Mouse (Mus musculus): ENCODE results near the gene Cox14. TPM values are rescaled to one million over a fixed set of nuclear protein-coding genes. Genes with fewer than 3 reads are reported as not detected.
"Not testable (repeated sequence)": the region's sequence is repeated elsewhere in the genome, so short reads cannot be mapped to it uniquely, and the experiment has no call there.

Cox14 gene
- polyA plus RNA-seq, 1 experiment from 2014 or later, result 132 TPM

DNA sequence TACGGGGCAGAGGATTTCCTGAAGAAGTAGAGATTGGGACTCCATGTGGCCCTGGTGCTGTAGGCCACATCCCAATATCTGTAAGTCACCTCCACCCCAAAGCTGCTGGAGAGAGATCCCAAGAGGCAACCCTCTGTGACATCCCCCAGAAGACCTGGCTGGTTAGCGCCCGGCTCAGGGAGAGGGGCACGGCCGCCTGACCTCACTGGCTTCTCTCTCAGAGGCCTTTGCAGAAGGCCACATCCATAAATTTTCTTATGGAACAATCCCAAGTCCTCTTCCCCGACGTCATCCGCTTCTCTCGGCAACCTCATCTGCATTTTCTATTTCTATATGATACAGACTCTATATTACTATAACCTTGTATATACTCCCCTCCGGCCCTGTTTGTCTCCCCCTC lies 25.7 kb upstream of the Cox14 start:
- Histone ChIP-seq H3K4me1 (peaks cover 23% of the 10 kb centered on the region), H3K4me2 (no peak overlapping the region), H3K9me3 (no peaks in the 10 kb centered on the region), H3K4me3 (no peak overlapping the region), H3K9ac (no peak overlapping the region), H3K27ac (no peak overlapping the region), H3K36me3 (peaks cover 7% of the 10 kb centered on the region; the same call in 1 of the 2 replicates), H3K27me3 (peaks cover 6% of the 10 kb centered on the region)
- WGBS, result 80% methylated on average over 10 of the region's 10 CpGs
- ATAC-seq (ENCODE audit: borderline replicate concordance, extremely low read depth, low FRiP score, low TSS enrichment), result no peak

GRCm38 (mm10) chr15:99700219-99701106 lies 25.0 kb upstream of the Cox14 start:
- 85% methylated on average over 18 of the region's 18 CpGs for WGBS
- ATAC-seq (ENCODE audit: borderline replicate concordance, extremely low read depth, low FRiP score, low TSS enrichment), result no peak
- Histone ChIP-seq H3K4me2 (no peak overlapping the region), H3K36me3 (peaks cover 11% of the 10 kb centered on the region), H3K27ac (no peak overlapping the region), H3K4me3 (no peak overlapping the region), H3K9ac (no peak overlapping the region), H3K4me1 (peaks cover 23% of the 10 kb centered on the region), H3K27me3 (peaks cover 6% of the 10 kb centered on the region), H3K9me3 (no peaks in the 10 kb centered on the region)

DNA sequence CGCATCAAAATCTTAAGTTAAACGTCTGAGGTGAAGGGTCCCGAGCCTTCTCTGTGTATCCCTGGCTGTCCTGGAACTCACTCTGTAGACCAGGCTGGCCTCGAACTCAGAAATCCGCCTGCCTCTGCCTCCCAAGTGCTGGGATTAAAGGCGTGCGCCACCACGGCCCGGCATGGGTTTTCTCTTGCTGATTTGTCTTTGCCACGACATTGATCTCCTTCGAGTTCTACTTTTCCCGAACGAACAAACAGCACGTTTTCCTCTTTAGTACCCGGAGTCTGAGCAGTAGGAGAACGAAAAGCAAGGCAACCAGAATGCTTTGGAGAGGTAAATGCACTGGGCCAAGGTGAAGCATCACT lies 23.8 kb upstream of the Cox14 start:
- 38% methylated on average over 16 of the region's 16 CpGs for WGBS
- peak overlapping the region; percentile 76 for H3K4me2 ChIP-seq

DNA sequence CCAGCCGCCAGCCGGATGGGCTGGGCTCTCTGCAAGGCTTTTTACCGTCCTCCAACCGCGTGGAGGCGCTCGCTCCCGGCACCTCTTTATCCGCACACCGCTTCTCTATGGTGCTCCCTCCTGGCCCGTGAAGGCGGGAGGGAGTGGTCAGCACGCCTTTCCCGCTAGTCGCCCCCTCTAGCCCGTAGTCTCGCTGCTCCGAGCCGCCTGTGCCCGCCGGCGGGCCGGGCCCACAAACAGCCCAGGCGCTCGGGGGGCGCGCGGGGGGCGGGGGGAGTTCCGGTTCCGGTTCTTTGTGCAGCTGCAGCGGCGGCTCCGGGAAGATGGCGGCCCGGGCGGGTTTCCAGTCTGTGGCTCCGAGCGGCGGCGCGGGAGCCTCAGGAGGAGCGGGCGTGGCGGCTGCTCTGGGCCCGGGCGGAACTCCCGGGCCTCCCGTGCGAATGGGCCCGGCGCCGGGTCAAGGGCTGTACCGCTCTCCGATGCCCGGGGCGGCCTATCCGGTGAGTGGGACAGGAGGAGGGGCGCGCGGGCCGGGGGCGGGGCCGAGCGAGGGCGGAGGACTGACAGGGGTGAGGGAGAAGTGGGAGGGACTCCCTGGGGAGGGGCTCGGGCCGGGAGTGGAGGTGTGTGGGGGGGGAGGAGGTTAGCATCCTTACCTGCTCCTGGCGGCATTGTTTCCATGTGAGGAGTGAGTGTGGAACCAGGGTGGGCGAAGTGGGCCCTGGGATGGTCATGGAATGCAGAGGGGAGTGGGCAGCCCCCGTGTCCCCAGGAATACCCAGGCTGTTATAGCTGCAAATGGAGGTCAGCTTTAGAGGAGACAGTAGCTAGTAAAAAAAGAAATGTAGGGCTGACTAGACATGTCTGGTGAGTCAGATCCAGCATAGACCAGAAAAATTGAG lies 23.2 kb upstream of the Cox14 start, which contains the start of gene Smarcd1:
TSS of gene Smarcd1 (plus strand) at position 131 of the 902 bp plus-strand sequence.
- H3K4me1 ChIP-seq, result peaks cover 23% of the 10 kb centered on the region

More for the DNA sequence above, 23.8 kb upstream of the Cox14 start:
- not testable (repeated sequence) for ATAC-seq (ENCODE audit: borderline replicate concordance, extremely low read depth, low FRiP score, low TSS enrichment); H3K27me3 ChIP-seq; H3K27ac ChIP-seq; H3K9me3 ChIP-seq
- H3K9ac ChIP-seq, result peak overlapping the region; percentile 99
- H3K4me3 ChIP-seq, result peak overlapping the region; percentile 85
- H3K4me1 ChIP-seq, result peaks cover 23% of the 10 kb centered on the region
- H3K36me3 ChIP-seq, result peaks cover 19% of the 10 kb centered on the region

GRCm38 (mm10) chr15:99703104-99703503 lies 22.3 kb upstream of the Cox14 start:
- peaks cover 34% of the 10 kb centered on the region for H3K36me3 ChIP-seq
- peaks cover 23% of the 10 kb centered on the region for H3K4me1 ChIP-seq
- H3K4me2 ChIP-seq, result peak overlapping the region; percentile 76
- H3K27me3 ChIP-seq, result no peaks in the 10 kb centered on the region; the same call in 1 of the 2 replicates
- H3K4me3 ChIP-seq, result peak overlapping the region; percentile 85
- no peak for ATAC-seq (ENCODE audit: borderline replicate concordance, extremely low read depth, low FRiP score, low TSS enrichment)
- 59% methylated on average over 9 of the region's 9 CpGs for WGBS
- H3K9ac ChIP-seq, result peak overlapping the region; percentile 99
- H3K9me3 ChIP-seq, result no peaks in the 10 kb centered on the region
- H3K27ac ChIP-seq, result peak overlapping the region; percentile 97; the same call in 1 of the 2 replicates

More for the DNA sequence above, 23.2 kb upstream of the Cox14 start, which contains the start of gene Smarcd1:
- Histone ChIP-seq H3K9me3 (no peaks in the 10 kb centered on the region), H3K4me3 (peak within 1 kb of the TSS; percentile 85), H3K27me3 (no peaks in the 10 kb centered on the region; the same call in 1 of the 2 replicates), H3K36me3 (peaks cover 26% of the 10 kb centered on the region), H3K9ac (peak within 1 kb of the TSS; percentile 99), H3K27ac (peak within 1 kb of the TSS; percentile 97), H3K4me2 (peak within 1 kb of the TSS; percentile 76)
- WGBS, result under 1% methylated on average over 67 of the region's 71 CpGs
- ATAC-seq (ENCODE audit: borderline replicate concordance, extremely low read depth, low FRiP score, low TSS enrichment), result peak; percentile 95

- H3K9ac ChIP-seq, result 0 out of 2 replicates have a peak overlapping the region, but pooled peaks have one; percentile 4
- peak overlapping the region; percentile 85; the same call in 1 of the 2 replicates for H3K4me3 ChIP-seq
- H3K4me1 ChIP-seq, result peaks cover 23% of the 10 kb centered on the region
- ATAC-seq (ENCODE audit: borderline replicate concordance, extremely low read depth, low FRiP score, low TSS enrichment), result no peak
- H3K4me2 ChIP-seq, result peak overlapping the region; percentile 76
- H3K9me3 ChIP-seq, result no peaks in the 10 kb centered on the region
- H3K36me3 ChIP-seq, result peaks cover 40% of the 10 kb centered on the region
- 76% methylated on average over 5 of the region's 5 CpGs for WGBS
- peak overlapping the region; percentile 97; the same call in 1 of the 2 replicates for H3K27ac ChIP-seq
- H3K27me3 ChIP-seq, result no peaks in the 10 kb centered on the region; the same call in 1 of the 2 replicates
Measured at GRCm38 (mm10) chr15:99703676-99704040, 21.8 kb upstream of the Cox14 start.

DNA sequence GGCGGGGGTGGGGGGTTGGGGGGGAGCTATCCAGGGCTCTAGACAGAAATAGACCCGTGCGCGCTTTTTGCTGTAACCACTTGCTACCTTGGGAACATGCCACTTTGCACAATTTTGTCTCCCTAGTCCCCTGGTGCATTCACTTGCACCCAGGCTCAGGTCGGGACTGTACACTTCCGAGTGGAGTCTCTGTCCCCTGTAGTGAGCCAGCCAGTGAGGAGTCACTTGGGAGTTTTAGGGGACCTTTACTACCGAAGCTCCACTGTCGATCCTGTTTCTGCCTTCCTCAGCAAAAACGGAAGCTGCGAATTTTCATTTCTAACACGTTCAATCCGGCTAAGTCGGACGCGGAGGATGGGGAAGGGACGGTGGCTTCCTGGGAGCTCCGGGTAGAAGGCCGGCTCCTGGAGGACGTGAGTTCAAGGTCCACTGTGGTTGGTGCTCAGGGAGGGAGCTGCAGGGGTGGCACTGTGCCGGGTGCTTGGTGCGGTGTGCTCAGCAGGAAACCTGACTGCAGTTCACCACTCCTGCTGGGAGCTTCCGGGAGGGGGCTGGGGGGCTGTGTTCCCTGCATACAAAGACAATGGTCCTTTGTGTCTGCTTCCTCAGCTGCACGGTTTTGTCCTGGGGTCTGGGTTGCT lies 21.3 kb upstream of the Cox14 start:
- WGBS, result 54% methylated on average over 23 of the region's 23 CpGs
- peaks cover 23% of the 10 kb centered on the region for H3K4me1 ChIP-seq
- no peak overlapping the region for H3K4me3 ChIP-seq
- peaks cover 45% of the 10 kb centered on the region for H3K36me3 ChIP-seq
- H3K27me3 ChIP-seq, result no peaks in the 10 kb centered on the region; the same call in 1 of the 2 replicates
- H3K4me2 ChIP-seq, result peak overlapping the region; percentile 76
- no peak for ATAC-seq (ENCODE audit: borderline replicate concordance, extremely low read depth, low FRiP score, low TSS enrichment)
- no peaks in the 10 kb centered on the region for H3K9me3 ChIP-seq
- 0 out of 2 replicates have a peak overlapping the region, but pooled peaks have one; percentile 15 for H3K9ac ChIP-seq
- H3K27ac ChIP-seq, result peak overlapping the region; percentile 41

DNA sequence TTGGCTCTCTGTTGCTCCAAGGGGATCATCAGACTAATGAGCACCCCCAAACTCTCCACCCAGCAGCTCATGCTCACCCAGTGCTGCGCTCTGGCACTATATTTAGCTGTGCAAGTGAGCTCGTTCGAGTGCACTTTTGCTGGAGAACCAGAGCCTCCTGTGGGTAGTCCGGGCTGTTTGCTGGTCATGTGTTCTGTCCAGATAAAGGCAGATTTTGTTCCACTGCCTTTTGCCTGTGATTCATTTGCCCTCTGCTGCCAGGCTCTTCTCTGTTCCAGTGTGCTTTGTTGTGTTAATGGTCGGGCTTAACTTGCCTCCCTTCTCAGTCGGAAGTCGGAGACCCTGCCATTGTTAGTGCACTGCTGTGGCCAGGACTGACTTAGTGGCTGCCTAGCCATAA lies 20.5 kb upstream of the Cox14 start:
- WGBS, result 77% methylated on average over 7 of the region's 7 CpGs
- Histone ChIP-seq H3K36me3 (peaks cover 52% of the 10 kb centered on the region), H3K27me3 (no peaks in the 10 kb centered on the region), H3K27ac (peak overlapping the region; percentile 41), H3K4me2 (0 out of 2 replicates have a peak overlapping the region, but pooled peaks have one; percentile 76), H3K4me3 (no peak overlapping the region), H3K4me1 (peaks cover 23% of the 10 kb centered on the region), H3K9ac (no peak overlapping the region), H3K9me3 (no peaks in the 10 kb centered on the region)
- ATAC-seq (ENCODE audit: borderline replicate concordance, extremely low read depth, low FRiP score, low TSS enrichment), result no peak

- Histone ChIP-seq H3K4me1 (peaks cover 23% of the 10 kb centered on the region), H3K36me3 (peaks cover 59% of the 10 kb centered on the region), H3K27ac (peak within 1 kb of the TSS; percentile 41), H3K4me3 (no peak within 1 kb of the TSS), H3K27me3 (no peaks in the 10 kb centered on the region), H3K9me3 (no peaks in the 10 kb centered on the region), H3K9ac (0 out of 2 replicates have a peak within 1 kb of the TSS, but pooled peaks have one; percentile 15), H3K4me2 (peak within 1 kb of the TSS; percentile 76)
- no peak for ATAC-seq (ENCODE audit: borderline replicate concordance, extremely low read depth, low FRiP score, low TSS enrichment)
- 69% methylated on average over 11 of the region's 11 CpGs for WGBS
Measured at GRCm38 (mm10) chr15:99705440-99706048, 19.9 kb upstream of the Cox14 start, which contains the start of gene Gm17349. Gm17349 (minus strand) TSS chr15:99705490.

DNA sequence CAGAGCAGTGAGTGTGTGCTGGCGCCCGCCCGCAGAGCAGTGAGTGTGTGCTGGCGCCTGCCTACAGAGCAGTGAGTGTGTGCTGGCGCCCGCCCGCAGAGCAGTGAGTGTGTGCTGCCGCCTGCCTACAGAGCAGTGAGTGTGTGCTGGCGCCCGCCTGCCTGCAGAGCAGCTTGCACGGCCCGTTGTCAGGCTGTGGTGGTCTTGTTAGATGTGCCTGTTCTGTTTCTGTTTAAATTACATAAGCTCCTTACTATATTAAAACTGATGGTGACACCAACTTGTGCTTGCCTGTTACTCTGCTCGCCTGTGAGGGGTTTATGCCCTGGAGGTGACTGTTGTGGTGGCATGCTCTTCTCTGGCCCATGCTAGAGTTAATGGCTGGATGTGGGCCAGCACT lies 17.2 kb upstream of the Cox14 start:
- no peak overlapping the region for H3K27ac ChIP-seq
- H3K9me3 ChIP-seq, result no peaks in the 10 kb centered on the region
- H3K4me2 ChIP-seq, result no peak overlapping the region
- no peaks in the 10 kb centered on the region for H3K27me3 ChIP-seq
- H3K36me3 ChIP-seq, result peaks cover 85% of the 10 kb centered on the region
- no peak overlapping the region for H3K9ac ChIP-seq
- peaks cover 12% of the 10 kb centered on the region for H3K4me1 ChIP-seq
- no peak overlapping the region for H3K4me3 ChIP-seq
- 95% methylated on average over 13 of the region's 13 CpGs for WGBS
- ATAC-seq (ENCODE audit: borderline replicate concordance, extremely low read depth, low FRiP score, low TSS enrichment), result no peak

Data from lung, embryonic 15.5 days (tissue).